Mouse (Mus musculus): ENCODE results near the gene Catsper3. TPM values are rescaled to one million over a fixed set of nuclear protein-coding genes. Genes with fewer than 3 reads are reported as not detected.

Catsper3 gene
- polyA plus RNA-seq, 1 experiment from 2014 or later = 0.22 TPM

- no peak overlapping the region; the same call in 1 of the 2 replicates for H3K4me3 ChIP-seq
- no peak overlapping the region for H3K9ac ChIP-seq
- H3K4me2 ChIP-seq = peak overlapping the region; percentile 51; the same call in 1 of the 2 replicates
- no peak for ATAC-seq (ENCODE audit: insufficient number of reproducible peaks, low FRiP score, low TSS enrichment, low read depth)
- H3K36me3 ChIP-seq = no peaks in the 10 kb centered on the region
- no peaks in the 10 kb centered on the region for H3K9me3 ChIP-seq
- H3K4me1 ChIP-seq = peaks cover 36% of the 10 kb centered on the region
- peaks cover 97% of the 10 kb centered on the region for H3K27me3 ChIP-seq
- no peak overlapping the region for H3K27ac ChIP-seq
- WGBS = 8% methylated on average over 32 of the region's 32 CpGs
Measured at GRCm38 (mm10) chr13:55836786-55837780, 52.7 kb downstream of the Catsper3 start.

GRCm38 (mm10) chr13:55840223-55840622 is 55.9 kb downstream of the Catsper3 start:
- peaks cover 92% of the 10 kb centered on the region for H3K27me3 ChIP-seq
- H3K9me3 ChIP-seq = no peaks in the 10 kb centered on the region
- WGBS = 34% methylated on average over 14 of the region's 14 CpGs
- H3K27ac ChIP-seq = no peak overlapping the region
- H3K9ac ChIP-seq = no peak overlapping the region
- H3K4me1 ChIP-seq = peaks cover 36% of the 10 kb centered on the region
- no peak overlapping the region for H3K4me3 ChIP-seq
- no peak overlapping the region for H3K4me2 ChIP-seq
- ATAC-seq (ENCODE audit: insufficient number of reproducible peaks, low FRiP score, low TSS enrichment, low read depth) = no peak
- H3K36me3 ChIP-seq = no peaks in the 10 kb centered on the region

DNA sequence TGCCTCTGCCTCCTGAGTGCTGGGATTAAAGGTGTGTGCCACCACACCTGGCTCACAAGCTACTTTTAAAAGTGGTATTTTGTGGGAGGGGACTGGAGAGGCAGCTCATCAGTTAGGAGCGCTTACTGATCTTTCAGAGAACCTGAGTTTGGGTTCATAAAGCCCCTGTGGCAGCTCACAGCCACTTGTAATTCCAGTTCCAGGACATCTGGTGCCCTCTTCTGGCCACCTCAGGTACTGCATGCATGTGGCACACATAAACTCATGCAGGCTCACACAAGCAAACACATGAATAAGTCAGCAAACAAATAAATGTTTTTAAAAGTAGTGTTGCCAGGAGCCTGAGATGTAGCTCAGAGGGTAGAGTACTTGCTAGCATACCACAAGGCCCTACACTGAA is 59.3 kb downstream of the Catsper3 start:
- no peaks in the 10 kb centered on the region for H3K9me3 ChIP-seq
- no peak for ATAC-seq (ENCODE audit: insufficient number of reproducible peaks, low FRiP score, low TSS enrichment, low read depth)
- no peak overlapping the region for H3K4me2 ChIP-seq
- peaks cover 28% of the 10 kb centered on the region for H3K4me1 ChIP-seq
- no peak overlapping the region for H3K27ac ChIP-seq
- H3K36me3 ChIP-seq = no peaks in the 10 kb centered on the region
- 96% methylated on average over 1 of the region's 1 CpGs for WGBS
- H3K9ac ChIP-seq = no peak overlapping the region
- H3K4me3 ChIP-seq = no peak overlapping the region
- peaks cover 92% of the 10 kb centered on the region for H3K27me3 ChIP-seq

GRCm38 (mm10) chr13:55847805-55848204 is 63.4 kb downstream of the Catsper3 start:
- H3K4me2 ChIP-seq = no peak overlapping the region

GRCm38 (mm10) chr13:55848604-55849190 is 64.3 kb downstream of the Catsper3 start:
- no peak overlapping the region for H3K4me3 ChIP-seq
- H3K36me3 ChIP-seq = no peaks in the 10 kb centered on the region
- peaks cover 15% of the 10 kb centered on the region for H3K4me1 ChIP-seq
- no peak for ATAC-seq (ENCODE audit: insufficient number of reproducible peaks, low FRiP score, low TSS enrichment, low read depth)
- peaks cover 90% of the 10 kb centered on the region for H3K27me3 ChIP-seq
- H3K4me2 ChIP-seq = no peak overlapping the region
- H3K9me3 ChIP-seq = no peaks in the 10 kb centered on the region
- 39% methylated on average over 13 of the region's 13 CpGs for WGBS
- H3K9ac ChIP-seq = no peak overlapping the region
- no peak overlapping the region for H3K27ac ChIP-seq

More at GRCm38 (mm10) chr13:55847805-55848204, 63.4 kb downstream of the Catsper3 start:
- Histone ChIP-seq H3K27ac (no peak overlapping the region), H3K9ac (no peak overlapping the region), H3K4me1 (peaks cover 15% of the 10 kb centered on the region), H3K36me3 (no peaks in the 10 kb centered on the region), H3K27me3 (peaks cover 85% of the 10 kb centered on the region), H3K9me3 (no peaks in the 10 kb centered on the region), H3K4me3 (no peak overlapping the region)
- no peak for ATAC-seq (ENCODE audit: insufficient number of reproducible peaks, low FRiP score, low TSS enrichment, low read depth)
- whole genome bisulfite sequencing = 31% methylated on average over 10 of the region's 10 CpGs

GRCm38 (mm10) chr13:55850726-55851125 is 66.4 kb downstream of the Catsper3 start:
- Histone ChIP-seq H3K9me3 (no peaks in the 10 kb centered on the region), H3K9ac (no peak overlapping the region), H3K4me1 (peaks cover 18% of the 10 kb centered on the region), H3K4me2 (no peak overlapping the region), H3K27me3 (peaks cover 87% of the 10 kb centered on the region), H3K36me3 (no peaks in the 10 kb centered on the region), H3K27ac (no peak overlapping the region), H3K4me3 (no peak overlapping the region)
- ATAC-seq (ENCODE audit: insufficient number of reproducible peaks, low FRiP score, low TSS enrichment, low read depth) = no peak
- 69% methylated on average over 5 of the region's 5 CpGs for WGBS

DNA sequence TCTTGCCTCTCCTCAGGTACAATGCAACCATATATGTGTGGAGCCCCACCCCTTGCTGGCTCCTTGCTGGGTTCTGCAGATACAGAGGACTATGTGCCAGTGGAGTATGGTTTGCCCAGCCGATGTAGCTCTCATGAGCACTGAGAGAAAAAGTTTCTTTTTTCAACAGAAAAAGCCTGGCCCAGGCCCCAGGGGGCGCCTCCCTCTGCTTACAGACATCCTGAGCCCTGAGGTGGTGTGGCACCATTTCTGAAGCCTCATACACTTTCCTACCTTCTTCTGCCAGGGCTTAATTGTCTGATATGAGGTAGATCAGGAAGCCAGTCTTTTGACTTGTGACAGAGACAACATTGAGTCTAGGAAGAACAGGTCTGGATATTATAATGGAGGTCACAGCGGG is 67.8 kb downstream of the Catsper3 start:
- H3K9ac ChIP-seq = no peak overlapping the region
- WGBS = 74% methylated on average over 3 of the region's 3 CpGs

DNA sequence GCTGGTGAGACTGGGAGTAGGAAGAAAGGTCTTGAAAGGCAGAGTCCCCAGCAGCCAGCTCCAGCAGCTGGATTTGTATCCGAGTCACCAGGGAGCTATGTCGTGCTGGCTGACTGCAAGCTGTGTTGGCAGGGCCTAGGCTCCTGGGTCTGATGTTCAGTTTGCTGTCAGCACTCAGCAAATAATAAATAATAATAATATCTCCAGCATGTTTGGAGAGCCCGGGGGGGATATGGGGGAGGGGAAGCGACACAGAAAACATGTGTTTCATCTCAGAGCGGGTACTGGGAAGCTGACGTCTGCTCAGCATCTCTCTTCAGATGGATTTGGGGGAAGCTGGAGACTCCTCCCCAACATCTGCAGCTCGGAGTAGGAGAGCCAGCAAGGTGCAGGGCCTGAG is 71.4 kb downstream of the Catsper3 start:
- ATAC-seq (ENCODE audit: insufficient number of reproducible peaks, low FRiP score, low TSS enrichment, low read depth) = peak; percentile 12; the same call in 1 of the 2 replicates
- Histone ChIP-seq H3K4me3 (no peak overlapping the region), H3K27me3 (peaks cover 82% of the 10 kb centered on the region), H3K36me3 (no peaks in the 10 kb centered on the region), H3K4me1 (peaks cover 27% of the 10 kb centered on the region), H3K9me3 (no peaks in the 10 kb centered on the region), H3K27ac (no peak overlapping the region), H3K9ac (no peak overlapping the region), H3K4me2 (no peak overlapping the region)
- WGBS = 31% methylated on average over 7 of the region's 7 CpGs

More for the DNA sequence above, 67.8 kb downstream of the Catsper3 start:
- no peak overlapping the region for H3K4me2 ChIP-seq
- peaks cover 24% of the 10 kb centered on the region for H3K4me1 ChIP-seq
- no peaks in the 10 kb centered on the region for H3K36me3 ChIP-seq
- H3K9me3 ChIP-seq = no peaks in the 10 kb centered on the region
- H3K27me3 ChIP-seq = peaks cover 87% of the 10 kb centered on the region
- ATAC-seq (ENCODE audit: insufficient number of reproducible peaks, low FRiP score, low TSS enrichment, low read depth) = no peak
- H3K4me3 ChIP-seq = no peak overlapping the region
- no peak overlapping the region for H3K27ac ChIP-seq

- H3K4me2 ChIP-seq = no peak overlapping the region
- ATAC-seq (ENCODE audit: insufficient number of reproducible peaks, low FRiP score, low TSS enrichment, low read depth) = no peak
- no peak overlapping the region for H3K27ac ChIP-seq
- H3K9me3 ChIP-seq = no peaks in the 10 kb centered on the region
- no peak overlapping the region for H3K9ac ChIP-seq
- no peak overlapping the region for H3K4me3 ChIP-seq
- H3K27me3 ChIP-seq = peaks cover 80% of the 10 kb centered on the region
- 62% methylated on average over 5 of the region's 5 CpGs for WGBS
- H3K4me1 ChIP-seq = peaks cover 27% of the 10 kb centered on the region
- no peaks in the 10 kb centered on the region for H3K36me3 ChIP-seq
Measured at GRCm38 (mm10) chr13:55858463-55858862, 74.1 kb downstream of the Catsper3 start.

Other genes with a start within 250 kb of the Catsper3 start
- 56.1 and 56.7 TPM in 2 replicates for gene Ddx41, start 247.9 kb upstream of the Catsper3 start, polyA plus RNA-seq (2015; fragmentation: Nextera tagmentation; extraction: Ambion mirVana)
- 34.8 and 35.4 TPM in 2 replicates for gene Fam193b, start 213.4 kb upstream of the Catsper3 start, polyA plus RNA-seq (2015; fragmentation: Nextera tagmentation; extraction: Ambion mirVana)
- 214 and 263 TPM in 2 replicates for gene Tmed9, start 210.8 kb upstream of the Catsper3 start, polyA plus RNA-seq (2015; fragmentation: Nextera tagmentation; extraction: Ambion mirVana)
- gene B4galt7, start 184.7 kb upstream of the Catsper3 start, polyA plus RNA-seq (2015; fragmentation: Nextera tagmentation; extraction: Ambion mirVana) = 34.0 TPM in 2 replicates
- gene Caml, start 161.6 kb upstream of the Catsper3 start, polyA plus RNA-seq (2015; fragmentation: Nextera tagmentation; extraction: Ambion mirVana) = 56.0 and 57.8 TPM in 2 replicates
- gene Ddx46, start 149.5 kb upstream of the Catsper3 start, polyA plus RNA-seq (2015; fragmentation: Nextera tagmentation; extraction: Ambion mirVana) = 30.7 and 33.4 TPM in 2 replicates
- 47.0 and 54.3 TPM in 2 replicates for gene B230219D22Rik, start 91.4 kb upstream of the Catsper3 start, polyA plus RNA-seq (2015; fragmentation: Nextera tagmentation; extraction: Ambion mirVana)
- gene Txndc15, start 69.9 kb upstream of the Catsper3 start, polyA plus RNA-seq (2015; fragmentation: Nextera tagmentation; extraction: Ambion mirVana) = 101 and 103 TPM in 2 replicates
- 44.3 and 44.5 TPM in 2 replicates for gene Pcbd2, start 57.2 kb upstream of the Catsper3 start, polyA plus RNA-seq (2015; fragmentation: Nextera tagmentation; extraction: Ambion mirVana)
- 22.6 and 37.5 TPM in 2 replicates for gene Pitx1, start 51.6 kb downstream of the Catsper3 start, polyA plus RNA-seq (2015; fragmentation: Nextera tagmentation; extraction: Ambion mirVana)

All from limb, embryonic 15.5 days (tissue).